Mouse (Mus musculus) liver, adult 2 months (tissue): ENCODE measurements at regions not wholly inside any gene's neighbourhood (a gene's known extent, or its start where the extent isn't known, plus 50 kb on each side); places are given as distances from the start of the nearest gene placed in this dataset.

Experiments
- CTCF ChIP-seq: fragments of 200-500 bp; IDR thresholded peaks from 2 replicates; pipeline ENCODE4 v1.5.1; 2011; ENCODE audit warnings: low read depth, low read length, control low read depth
- POLR2A ChIP-seq: fragments of 200-500 bp; IDR thresholded peaks from 2 replicates; pipeline ENCODE4 v1.6.1; 2011; ENCODE audit warnings: low read length, control low read depth; ENCODE audit not compliant: insufficient read depth; ENCODE audit errors: extremely low read depth

DNA sequence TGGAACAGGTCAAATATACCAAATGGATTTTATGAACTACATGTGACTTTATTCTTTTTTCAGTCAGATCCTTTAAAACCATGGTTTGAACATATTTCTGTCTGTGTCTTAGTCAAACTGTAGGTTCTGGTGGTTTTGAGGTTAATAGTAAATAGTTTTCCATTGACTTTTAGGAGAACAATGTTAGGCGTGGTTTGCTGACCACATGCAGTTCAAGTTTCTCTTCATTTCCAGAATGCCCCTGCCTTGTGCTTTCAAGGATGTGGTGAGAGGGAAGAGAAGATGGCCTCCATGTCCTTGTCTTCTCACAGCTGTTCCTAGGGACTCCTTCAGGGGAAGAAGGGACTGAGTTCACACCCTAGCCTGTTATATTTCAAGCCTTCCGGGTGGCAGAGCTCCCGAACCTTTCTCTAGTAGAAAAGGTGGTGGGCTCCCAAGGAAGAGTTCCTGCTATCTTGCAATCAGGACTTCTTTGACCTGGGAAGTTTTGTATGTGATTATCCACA lies 76.1 kb upstream of the Ufm1 start:
- TF ChIP-seq CTCF (no peak), POLR2A (no peak)
